Mouse (Mus musculus) olfactory bulb, adult 2 months (tissue): Measurements from ENCODE around the gene Gpa33.

Experiments used
- CTCF ChIP-seq: fragments of 200-500 bp; IDR thresholded peaks from 2 replicates; pipeline ENCODE4 v1.5.1; 2012; ENCODE audit warnings: low read depth, mild to moderate bottlenecking, low read length, moderate library complexity; ENCODE audit not compliant: insufficient read depth
- POLR2A ChIP-seq: fragments of 200-500 bp; IDR thresholded peaks from 2 replicates; pipeline ENCODE4 v1.6.1; 2012; ENCODE audit warnings: mild to moderate bottlenecking, low read depth, low read length, moderate library complexity; ENCODE audit not compliant: insufficient read depth

GRCm38 (mm10) chr1:166114986-166115385 is 15.1 kb upstream of the Gpa33 start:
- no peak for TF ChIP-seq CTCF
- TF ChIP-seq POLR2A, result no peak
